Mouse (Mus musculus) adrenal gland, postnatal 4 days (tissue): ENCODE measurements at regions not wholly inside any gene's neighbourhood (a gene's known extent, or its start where the extent isn't known, plus 50 kb on each side); places are given as distances from the start of the nearest gene placed in this dataset.
"Not testable (repeated sequence)": the region's sequence is repeated elsewhere in the genome, so short reads cannot be mapped to it uniquely, and the experiment has no call there.

Source experiments
- DNase-seq, 2 experiments: peaks; one replicate each; pipeline ENCODE4 v3.0.0; 2021 to 2022; ENCODE audit warnings: low spot score in 2 of 2, mixed read lengths in 2 of 2

DNA sequence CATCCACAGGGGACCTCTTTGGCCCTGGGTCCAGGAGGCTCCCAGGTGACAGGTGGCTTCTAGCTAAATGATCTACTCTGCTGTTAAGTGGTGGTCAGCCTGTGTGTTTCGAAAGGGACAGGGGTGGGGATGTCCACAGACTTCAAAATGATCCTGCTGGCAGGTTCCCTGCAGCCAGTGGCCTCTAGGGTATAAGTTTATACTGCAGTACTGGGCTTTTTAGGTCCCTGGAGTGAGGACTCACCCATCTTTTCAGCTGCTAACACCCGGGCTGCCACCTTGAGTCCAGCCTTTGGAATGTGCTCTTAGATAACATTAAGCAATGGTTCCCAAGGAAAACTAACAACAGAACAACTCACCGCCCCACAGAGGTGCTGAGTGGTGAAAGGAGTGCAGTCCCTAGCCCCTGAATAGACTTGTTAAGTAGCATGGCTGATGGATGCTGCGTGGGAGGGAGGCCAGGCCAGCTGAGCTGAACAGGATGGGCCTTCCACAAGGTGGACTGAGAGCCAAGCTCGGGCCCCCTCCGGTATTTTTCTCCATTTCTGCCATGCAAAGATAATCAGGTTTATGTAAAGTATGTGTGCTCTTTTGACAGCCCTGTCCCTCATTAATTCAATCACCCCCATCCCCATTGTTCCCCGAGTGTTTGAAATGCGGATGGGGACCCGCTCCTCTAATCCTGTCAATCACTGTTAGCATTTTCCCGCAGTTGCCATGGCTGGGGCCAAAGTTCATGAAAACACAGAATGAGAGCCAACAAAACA lies 226.0 kb upstream of the Irx4 start:
- no peak for DNase-seq

DNA sequence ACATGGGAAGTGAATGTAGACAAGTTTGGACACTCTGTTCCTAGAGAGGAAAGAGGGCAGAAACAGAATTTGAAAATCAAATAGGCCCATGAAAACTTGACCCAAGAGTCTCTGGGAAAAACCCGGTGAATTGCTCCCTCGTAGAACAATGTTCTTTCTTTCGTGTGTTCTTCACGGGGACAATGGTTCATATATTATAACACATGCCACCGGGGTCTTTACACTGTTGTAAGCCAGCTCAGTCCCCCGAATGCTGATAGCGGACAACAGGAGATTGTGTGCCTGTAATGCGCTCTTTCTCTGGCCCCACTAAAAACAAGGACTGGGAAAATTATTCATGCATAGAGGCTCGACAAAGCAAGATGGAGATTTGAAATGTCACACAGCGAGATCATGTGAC lies 225.4 kb upstream of the Irx4 start:
- no peak for DNase-seq

- no peak for DNase-seq
Observed at GRCm38 (mm10) chr13:73035336-73035940, 224.8 kb upstream of the Irx4 start.

DNA sequence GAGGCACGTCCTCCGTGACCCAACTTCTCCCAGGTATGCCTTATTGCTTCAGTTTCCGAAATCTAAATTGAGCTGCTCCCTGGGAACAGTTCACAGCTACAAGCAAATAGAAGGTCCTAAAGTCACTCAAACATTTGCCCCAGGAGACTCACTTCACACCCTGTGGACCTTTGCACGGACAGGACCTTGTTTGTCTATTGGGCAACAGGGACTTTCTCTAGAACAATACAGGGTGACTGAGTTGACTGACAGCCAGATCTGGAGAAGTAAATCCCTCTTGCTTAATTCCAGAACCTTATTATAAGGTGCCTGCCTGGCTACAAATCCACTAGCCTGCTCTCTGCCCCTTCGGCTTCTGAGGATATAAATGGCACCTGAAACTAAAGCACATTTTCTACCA lies 220.5 kb upstream of the Irx4 start:
- DNase-seq, result no peak

DNA sequence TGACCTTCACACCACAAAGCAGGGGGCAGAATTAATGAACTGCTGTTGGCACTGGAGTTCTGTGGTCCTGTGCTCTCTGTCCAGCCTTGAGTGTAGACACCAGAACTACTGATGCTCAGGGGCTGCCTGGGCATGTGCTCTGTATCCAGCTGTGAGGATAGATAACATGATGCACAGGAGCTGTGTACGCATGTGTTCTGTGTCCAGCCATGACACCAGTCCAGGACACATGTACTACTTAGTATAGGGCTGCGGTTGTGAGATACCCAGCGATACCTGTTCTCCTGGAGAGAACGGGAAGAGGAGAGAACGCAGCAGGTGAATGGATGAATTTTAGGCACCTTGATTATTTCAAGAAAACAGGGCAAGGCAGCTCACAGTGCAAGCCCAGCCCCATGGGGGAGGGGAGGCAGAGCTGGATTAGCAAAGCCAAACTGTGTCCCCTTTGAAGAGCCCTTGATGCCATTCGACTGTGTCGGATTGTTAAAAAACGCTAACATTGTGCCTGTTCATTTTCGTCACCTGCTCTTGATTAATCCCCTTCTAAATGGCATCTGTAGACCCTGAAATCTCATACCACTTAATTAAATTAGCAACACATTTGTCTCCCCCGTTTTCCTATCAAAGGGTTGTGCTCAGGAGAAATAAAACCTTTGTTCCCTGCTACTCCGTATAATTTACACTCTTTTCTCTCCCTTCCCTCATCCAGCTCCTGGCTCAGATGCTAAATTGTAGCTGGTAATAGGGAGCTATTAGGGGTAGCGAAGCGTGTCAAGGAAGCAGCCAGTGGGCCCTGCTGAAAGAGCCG lies 218.8 kb upstream of the Irx4 start:
- DNase-seq, result no peak

GRCm38 (mm10) chr13:73069840-73070530 lies 190.3 kb upstream of the Irx4 start:
- no peak for DNase-seq

- DNase-seq, result no peak
Observed at GRCm38 (mm10) chr13:73070531-73070908, 189.8 kb upstream of the Irx4 start.

DNA sequence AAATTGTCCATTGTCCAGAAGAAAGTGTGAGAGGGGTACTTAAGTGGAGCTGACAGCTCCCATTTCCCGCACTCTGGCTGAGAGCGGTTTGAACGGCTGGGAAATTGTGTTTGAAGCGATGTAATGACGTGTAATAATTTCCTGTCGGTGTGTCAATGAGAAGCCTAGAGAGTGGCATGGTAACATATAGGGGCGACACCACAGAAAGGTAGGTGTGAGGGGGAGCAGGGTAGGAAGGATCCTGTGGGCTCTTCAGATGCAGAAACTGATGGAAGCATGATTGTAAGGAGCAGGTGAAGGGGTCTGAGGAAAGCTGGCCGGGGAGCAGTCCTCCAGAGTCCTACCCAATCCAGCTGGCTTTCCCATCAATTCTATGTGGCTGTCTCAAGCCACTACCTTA lies 189.2 kb upstream of the Irx4 start:
- no peak for DNase-seq

- DNase-seq, result no peak
Observed at GRCm38 (mm10) chr13:73071854-73072852, 188.1 kb upstream of the Irx4 start.

- no peak for DNase-seq
Observed at GRCm38 (mm10) chr13:73077866-73078430, 182.3 kb upstream of the Irx4 start.

DNA sequence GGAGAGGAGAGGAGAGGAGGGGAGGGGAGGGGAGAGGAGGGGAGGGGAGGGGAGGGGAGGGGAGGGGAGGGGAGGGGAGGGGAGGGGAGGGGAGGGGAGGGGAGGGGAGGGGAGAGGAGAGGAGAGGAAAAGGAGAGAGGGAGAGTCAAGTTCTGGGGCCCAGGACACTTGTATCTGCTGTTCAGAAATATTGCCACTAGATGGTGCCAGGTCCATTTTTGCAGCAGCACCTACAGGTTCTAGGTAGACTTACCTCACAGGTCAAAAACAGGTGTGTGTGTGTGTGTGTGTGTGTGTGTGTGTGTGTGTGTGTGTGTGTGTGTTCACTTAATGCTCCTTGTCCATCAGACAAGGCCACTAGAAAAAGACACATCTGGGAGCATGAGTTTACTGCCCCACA lies 172.5 kb upstream of the Irx4 start:
- not testable (repeated sequence) for DNase-seq

DNA sequence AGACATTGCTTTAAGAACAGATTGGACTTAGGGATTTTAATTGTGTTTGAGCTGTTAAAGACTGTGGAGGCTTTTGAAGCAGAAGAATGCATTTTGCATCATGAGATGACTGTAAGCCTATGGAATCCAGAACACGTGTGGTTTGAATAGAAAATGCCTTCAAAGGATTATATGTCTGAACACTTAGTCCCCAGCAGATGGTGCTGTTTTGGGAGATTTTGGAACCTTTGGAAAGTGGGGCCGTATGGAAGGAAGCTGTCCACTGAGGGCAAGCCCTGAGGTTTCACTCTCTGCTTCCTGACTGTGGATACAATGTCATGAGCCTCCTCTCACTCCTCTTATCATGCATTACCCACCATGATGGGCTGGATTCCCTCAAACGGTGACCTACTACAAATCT lies 168.4 kb upstream of the Irx4 start:
- DNase-seq, result no peak

DNA sequence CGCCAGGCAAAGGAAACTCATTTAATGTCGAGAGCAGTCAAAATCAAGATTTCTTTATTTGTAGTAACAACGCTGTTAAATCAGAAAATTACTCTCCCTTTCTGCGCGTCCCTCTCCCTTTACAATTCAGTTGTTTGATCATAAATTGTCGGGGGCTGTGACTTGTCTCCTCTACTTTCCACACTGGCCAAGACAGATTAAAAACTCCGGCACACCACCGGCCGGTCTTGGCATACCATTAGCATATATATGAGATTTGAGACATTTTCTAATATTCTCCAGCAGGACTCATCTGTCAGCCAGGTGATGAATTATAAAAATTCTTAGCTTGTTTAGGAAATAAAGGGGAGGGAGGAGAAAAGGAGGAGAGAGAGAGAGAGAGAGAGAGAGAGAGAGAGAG lies 162.8 kb upstream of the Irx4 start:
- no peak for DNase-seq

DNA sequence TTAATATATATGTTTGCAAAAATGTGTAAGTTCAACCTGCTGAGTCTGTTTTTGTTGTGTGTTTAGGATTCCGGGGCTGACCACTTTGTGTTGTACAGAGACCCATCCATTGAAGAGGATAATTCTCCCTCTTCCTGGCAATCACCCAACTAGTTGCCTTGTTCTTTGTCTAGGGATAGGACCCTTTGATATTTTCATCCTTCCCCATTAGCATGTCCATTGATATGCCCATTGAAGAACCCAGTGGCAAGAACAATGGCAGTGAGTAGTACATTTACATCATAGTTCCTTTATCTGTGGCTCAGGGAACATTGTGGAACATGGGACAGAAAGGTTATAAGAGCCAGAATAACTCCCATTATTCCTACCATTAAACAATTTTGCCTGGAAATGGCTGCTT lies 160.9 kb upstream of the Irx4 start:
- no peak for DNase-seq

DNA sequence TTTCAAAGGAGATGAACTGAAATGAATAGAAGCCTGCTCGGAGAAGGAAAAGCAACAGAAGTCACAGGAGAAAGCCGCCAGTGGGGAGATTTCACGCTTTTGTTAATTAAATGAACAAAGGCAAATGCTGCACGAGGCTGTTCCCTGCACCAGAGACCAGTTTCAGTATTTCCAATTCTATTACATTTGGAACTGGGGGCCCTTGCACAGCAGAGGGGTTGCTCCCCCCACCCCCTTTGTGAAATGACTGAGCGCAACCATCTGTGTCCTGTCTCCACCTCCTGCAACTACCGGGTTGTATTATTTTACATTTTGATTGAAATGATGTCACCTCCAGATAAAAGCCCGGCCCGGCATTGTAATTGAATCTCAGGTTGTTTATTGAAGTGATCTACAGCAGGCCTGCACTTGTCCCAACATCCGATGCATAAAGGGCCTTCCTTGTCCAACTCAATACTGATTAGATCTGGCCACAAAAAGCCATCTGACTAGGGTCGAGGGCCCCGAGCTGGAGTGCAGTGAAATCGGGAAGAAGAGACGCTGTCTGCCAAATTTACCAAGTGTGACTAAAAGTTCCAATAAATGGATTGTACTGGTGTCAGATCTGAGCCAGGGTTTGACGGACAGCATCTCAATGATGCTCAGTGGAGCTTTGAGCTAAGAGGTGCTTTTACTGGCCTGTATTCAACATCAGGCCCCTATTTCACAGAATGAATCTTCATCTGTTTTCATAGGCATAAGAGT lies 152.9 kb upstream of the Irx4 start:
- DNase-seq, result no peak

DNA sequence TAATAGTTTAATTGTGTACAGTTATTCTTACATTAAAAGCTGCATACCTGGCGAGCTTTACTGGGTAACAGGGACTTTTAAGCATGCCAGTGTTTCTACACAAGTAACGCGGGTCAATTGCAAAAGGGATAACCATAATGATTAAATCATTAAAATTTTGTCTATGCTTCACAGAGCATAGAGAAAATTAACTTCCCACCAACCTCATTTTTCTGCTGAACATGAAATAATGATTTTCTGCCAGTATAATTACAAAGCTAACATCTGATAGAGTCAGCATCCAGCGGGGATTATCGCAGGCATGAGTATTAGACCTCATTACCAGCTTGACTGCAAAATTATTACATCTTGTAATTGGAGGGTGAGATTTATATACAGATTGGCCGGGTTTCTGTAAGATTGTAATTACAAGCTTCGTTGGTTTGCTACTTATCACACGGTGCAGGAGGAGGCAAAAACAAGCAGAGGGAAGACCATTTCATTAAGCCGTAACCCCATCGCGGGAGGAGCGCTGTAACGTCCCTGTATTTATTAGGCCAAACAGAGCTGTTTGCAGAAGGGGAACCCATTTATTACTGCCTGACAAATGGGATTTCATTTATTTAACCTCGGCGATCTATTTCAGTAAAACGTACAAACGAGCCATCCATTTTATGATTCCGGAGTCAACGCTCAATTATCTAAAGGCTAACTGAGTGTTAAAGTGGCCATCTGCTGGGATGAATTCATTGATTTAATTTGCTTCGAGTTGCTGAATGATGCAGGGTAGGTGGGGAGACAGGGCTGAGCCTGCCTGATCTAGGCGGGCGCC lies 143.3 kb upstream of the Irx4 start:
- no peak for DNase-seq

DNA sequence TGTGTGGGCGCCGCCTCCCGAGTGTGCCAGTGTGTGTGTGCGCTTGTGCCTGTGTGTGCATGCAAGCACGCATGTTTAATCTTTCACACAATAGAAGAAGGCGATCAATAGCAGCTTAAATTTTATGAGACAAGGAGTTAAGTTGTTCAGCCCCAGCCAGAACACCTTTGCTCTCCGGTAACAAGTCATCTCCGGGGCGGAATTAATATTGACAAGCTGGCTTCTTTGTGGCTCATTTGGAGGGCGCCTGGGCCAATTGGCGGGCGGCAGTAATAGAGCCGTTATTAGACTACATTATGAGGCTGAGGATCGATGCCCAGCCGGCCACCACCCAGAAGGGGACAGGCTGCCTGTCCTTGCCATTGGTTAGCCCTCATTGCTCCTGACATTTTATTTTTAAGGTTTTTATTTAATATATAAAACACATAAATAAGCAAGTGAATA lies 142.6 kb upstream of the Irx4 start:
- no peak for DNase-seq

- DNase-seq, result no peak
Observed at GRCm38 (mm10) chr13:73122945-73123344, 137.3 kb upstream of the Irx4 start.
